Mouse (Mus musculus): ENCODE results near the gene Cit. TPM values are rescaled to one million over a fixed set of nuclear protein-coding genes. Genes with fewer than 3 reads are reported as not detected.

Cit gene
- total RNA-seq, 2 experiments from 2014 or later, result 57.2 to 60.5 TPM

- TF ChIP-seq CTCF (conservative IDR thresholded peaks at IDR 0.05), result no peak
- H3K4me3 ChIP-seq, result no peak overlapping the region
- DNase-seq (ENCODE audit: low spot score in 2 of 2), result no peak
- no peak overlapping the region for H3K27ac ChIP-seq
Measured at GRCm38 (mm10) chr5:115859461-115859860, 14.4 kb downstream of the Cit start.

- no peak for DNase-seq (ENCODE audit: low spot score in 2 of 2)
Measured at GRCm38 (mm10) chr5:115861991-115862390, 16.9 kb downstream of the Cit start.

GRCm38 (mm10) chr5:115862439-115862838 lies 17.4 kb downstream of the Cit start:
- no peak for TF ChIP-seq CTCF (conservative IDR thresholded peaks at IDR 0.05)
- DNase-seq (ENCODE audit: low spot score in 2 of 2), result no peak
- Histone ChIP-seq H3K27ac (no peak overlapping the region), H3K4me3 (no peak overlapping the region)

More at GRCm38 (mm10) chr5:115861991-115862390, 16.9 kb downstream of the Cit start:
- H3K27ac ChIP-seq, result no peak overlapping the region
- TF ChIP-seq CTCF (conservative IDR thresholded peaks at IDR 0.05), result no peak
- no peak overlapping the region for H3K4me3 ChIP-seq

GRCm38 (mm10) chr5:115866296-115866695 lies 21.2 kb downstream of the Cit start:
- Histone ChIP-seq H3K27ac (no peak overlapping the region), H3K4me3 (no peak overlapping the region)
- TF ChIP-seq CTCF (conservative IDR thresholded peaks at IDR 0.05), result no peak
- DNase-seq (ENCODE audit: low spot score in 2 of 2), result no peak

GRCm38 (mm10) chr5:115868540-115868939 lies 23.5 kb downstream of the Cit start:
- H3K27ac ChIP-seq, result no peak overlapping the region
- no peak for TF ChIP-seq CTCF (conservative IDR thresholded peaks at IDR 0.05)
- no peak for DNase-seq (ENCODE audit: low spot score in 2 of 2)
- no peak overlapping the region for H3K4me3 ChIP-seq

GRCm38 (mm10) chr5:115869198-115869597 lies 24.1 kb downstream of the Cit start:
- TF ChIP-seq CTCF (conservative IDR thresholded peaks at IDR 0.05), result no peak

GRCm38 (mm10) chr5:115871153-115871552 lies 26.1 kb downstream of the Cit start:
- Histone ChIP-seq H3K4me3 (no peak overlapping the region), H3K27ac (no peak overlapping the region)
- TF ChIP-seq CTCF (conservative IDR thresholded peaks at IDR 0.05), result no peak
- no peak for DNase-seq (ENCODE audit: low spot score in 2 of 2)

More at GRCm38 (mm10) chr5:115869198-115869597, 24.1 kb downstream of the Cit start:
- Histone ChIP-seq H3K27ac (no peak overlapping the region), H3K4me3 (no peak overlapping the region)
- no peak for DNase-seq (ENCODE audit: low spot score in 2 of 2)

- H3K27ac ChIP-seq, result no peak overlapping the region
- no peak overlapping the region for H3K4me3 ChIP-seq
- no peak for TF ChIP-seq CTCF (conservative IDR thresholded peaks at IDR 0.05)
- DNase-seq (ENCODE audit: low spot score in 2 of 2), result no peak
Measured at GRCm38 (mm10) chr5:115872106-115872505, 27.0 kb downstream of the Cit start.

- DNase-seq (ENCODE audit: low spot score in 2 of 2), result no peak
- no peak for TF ChIP-seq CTCF (conservative IDR thresholded peaks at IDR 0.05)
- H3K4me3 ChIP-seq, result no peak overlapping the region
- H3K27ac ChIP-seq, result no peak overlapping the region
Measured at GRCm38 (mm10) chr5:115872956-115873355, 27.9 kb downstream of the Cit start.

GRCm38 (mm10) chr5:115877425-115877824 lies 32.3 kb downstream of the Cit start:
- peak; percentile 19 for TF ChIP-seq CTCF (conservative IDR thresholded peaks at IDR 0.05)
- DNase-seq (ENCODE audit: low spot score in 2 of 2), result no peak
- Histone ChIP-seq H3K27ac (no peak overlapping the region), H3K4me3 (no peak overlapping the region)

- no peak for TF ChIP-seq CTCF (conservative IDR thresholded peaks at IDR 0.05)
- no peak for DNase-seq (ENCODE audit: low spot score in 2 of 2)
- H3K27ac ChIP-seq, result no peak overlapping the region
- no peak overlapping the region for H3K4me3 ChIP-seq
Measured at GRCm38 (mm10) chr5:115882165-115882564, 37.1 kb downstream of the Cit start.

GRCm38 (mm10) chr5:115884429-115884828 lies 39.4 kb downstream of the Cit start:
- no peak overlapping the region for H3K27ac ChIP-seq
- no peak for TF ChIP-seq CTCF (conservative IDR thresholded peaks at IDR 0.05)
- no peak for DNase-seq (ENCODE audit: low spot score in 2 of 2)

GRCm38 (mm10) chr5:115893772-115894171 lies 48.7 kb downstream of the Cit start:
- Histone ChIP-seq H3K4me3 (no peak overlapping the region), H3K27ac (no peak overlapping the region)
- DNase-seq (ENCODE audit: low spot score in 2 of 2), result no peak
- TF ChIP-seq CTCF (conservative IDR thresholded peaks at IDR 0.05), result no peak

More at GRCm38 (mm10) chr5:115884429-115884828, 39.4 kb downstream of the Cit start:
- H3K4me3 ChIP-seq, result no peak overlapping the region

- Histone ChIP-seq H3K27ac (no peak overlapping the region), H3K4me3 (no peak overlapping the region)
- no peak for DNase-seq (ENCODE audit: low spot score in 2 of 2)
- TF ChIP-seq CTCF (conservative IDR thresholded peaks at IDR 0.05), result no peak
Measured at GRCm38 (mm10) chr5:115897036-115897435, 52.0 kb downstream of the Cit start.
